Mouse (Mus musculus) Patski (cell line): ENCODE results near the gene Pabpc4l. TPM values are rescaled to one million over a fixed set of nuclear protein-coding genes. Genes with fewer than 3 reads are reported as not detected.
"Not testable (repeated sequence)": the region's sequence is repeated elsewhere in the genome, so short reads cannot be mapped to it uniquely, and the experiment has no call there.

Source experiments
- ATAC-seq: fragments of 100-300 bp; one replicate; pipeline ENCODE4 v1.8.0; 2021
- CTCF ChIA-PET: fragments of 350-600 bp; sonication (Branson Sonifier 250); formaldehyde crosslinking; loops from one replicate; lab custom pipeline; 2022; ENCODE audit warnings: inconsistent platforms; lab: Charles Lee
- POLR2A ChIA-PET: fragments of 350-600 bp; sonication (Branson Sonifier 250); formaldehyde crosslinking; loops from one replicate; lab custom pipeline; 2022; ENCODE audit warnings: antibody characterized with exemption, inconsistent platforms; lab: Charles Lee
- DNase-seq: peaks from one replicate; pipeline ENCODE4 v3.0.0-alpha.2; 2011; ENCODE audit warnings: low read depth, low spot score
- H3K27me3 ChIP-seq: fragments of 371-371 bp; one replicate; pipeline ENCODE4 v1.5.1; 2021
- CTCF ChIP-seq: fragments of 100-300 bp; IDR thresholded peaks from one replicate; pipeline ENCODE4 v1.5.1; 2021
- in situ Hi-C: fragments of 300-500 bp; cut with MboI; formaldehyde crosslinking; loops from 3 replicates; pipeline ENCODE4 v1.11.1; 2018; ENCODE audit warnings: low pct_unique_long_range_greater_than_20kb, mixed read lengths
- polyA plus RNA-seq: library from polyadenylated mRNA; unstranded; gene quantifications from one replicate; pipeline ENCODE4 v1.2.3, GENCODE M21; 2021

The Pabpc4l gene
- not detected for polyA plus RNA-seq

DNA sequence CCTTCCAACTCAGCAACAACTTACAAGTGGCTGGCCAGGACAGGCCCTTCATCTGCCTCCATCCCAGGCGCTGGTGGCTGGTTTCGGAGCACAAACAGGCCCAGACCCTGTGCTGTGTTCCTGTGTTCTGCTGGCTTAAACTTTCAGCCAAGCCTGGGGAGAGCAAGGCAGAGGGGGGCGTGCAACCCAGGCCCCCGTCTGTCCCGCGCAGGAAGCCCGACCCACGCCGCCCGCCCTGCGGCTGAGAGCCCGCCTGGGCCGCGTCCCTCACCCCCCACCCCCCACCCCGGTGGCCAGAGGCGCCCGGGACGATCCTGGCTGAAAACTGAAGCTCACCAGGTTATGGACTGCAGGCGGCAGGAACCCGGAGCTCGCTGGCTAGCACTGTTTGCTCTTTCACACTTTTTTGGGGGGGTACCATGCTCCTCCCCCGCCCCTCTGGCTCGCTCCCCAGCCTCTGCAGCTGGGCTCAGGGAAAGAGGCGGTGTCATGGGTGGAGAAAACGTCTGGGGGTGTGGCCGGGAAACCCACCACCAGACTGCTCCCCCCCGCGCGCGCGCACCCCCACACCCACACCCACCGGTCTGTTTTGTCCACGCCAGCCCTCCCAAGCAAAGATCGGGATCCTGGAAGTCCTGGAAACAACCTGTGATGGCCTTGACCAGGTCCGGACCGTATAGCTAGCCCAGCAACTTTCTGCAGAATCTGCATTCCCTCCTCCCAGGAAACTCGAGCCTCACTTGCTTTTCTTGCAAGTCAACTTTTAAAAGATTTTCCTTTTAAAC, at the start of gene Pabpc4l:
Gene Pabpc4l, minus strand, starts transcription at position 739 of the 785 bp plus-strand sequence.
- in situ Hi-C loops = no loop called here
- CTCF ChIA-PET = no interaction called here

GRCm38 (mm10) chr3:46490989-46491259, 42.9 kb upstream of the Pabpc4l start:
- ChIA-PET CTCF (interaction anchor here (0.8 kb wide), 1 partner anchor 12 kb away, joined by 3 read pairs; no protein-coding TSS in a partner anchor), POLR2A (no interaction called here)
- DNase-seq = no peak
- in situ Hi-C loops = no loop called here
- TF ChIP-seq CTCF = no peak
- no peak for ATAC-seq
- peaks cover 8% of the 10 kb centered on the region for H3K27me3 ChIP-seq

More for the DNA sequence above, at the start of gene Pabpc4l:
- no peak for TF ChIP-seq CTCF
- H3K27me3 ChIP-seq = peaks cover 10% of the 10 kb centered on the region
- ATAC-seq (peak; percentile 63), DNase-seq (no peak)
- POLR2A ChIA-PET = no interaction called here

DNA sequence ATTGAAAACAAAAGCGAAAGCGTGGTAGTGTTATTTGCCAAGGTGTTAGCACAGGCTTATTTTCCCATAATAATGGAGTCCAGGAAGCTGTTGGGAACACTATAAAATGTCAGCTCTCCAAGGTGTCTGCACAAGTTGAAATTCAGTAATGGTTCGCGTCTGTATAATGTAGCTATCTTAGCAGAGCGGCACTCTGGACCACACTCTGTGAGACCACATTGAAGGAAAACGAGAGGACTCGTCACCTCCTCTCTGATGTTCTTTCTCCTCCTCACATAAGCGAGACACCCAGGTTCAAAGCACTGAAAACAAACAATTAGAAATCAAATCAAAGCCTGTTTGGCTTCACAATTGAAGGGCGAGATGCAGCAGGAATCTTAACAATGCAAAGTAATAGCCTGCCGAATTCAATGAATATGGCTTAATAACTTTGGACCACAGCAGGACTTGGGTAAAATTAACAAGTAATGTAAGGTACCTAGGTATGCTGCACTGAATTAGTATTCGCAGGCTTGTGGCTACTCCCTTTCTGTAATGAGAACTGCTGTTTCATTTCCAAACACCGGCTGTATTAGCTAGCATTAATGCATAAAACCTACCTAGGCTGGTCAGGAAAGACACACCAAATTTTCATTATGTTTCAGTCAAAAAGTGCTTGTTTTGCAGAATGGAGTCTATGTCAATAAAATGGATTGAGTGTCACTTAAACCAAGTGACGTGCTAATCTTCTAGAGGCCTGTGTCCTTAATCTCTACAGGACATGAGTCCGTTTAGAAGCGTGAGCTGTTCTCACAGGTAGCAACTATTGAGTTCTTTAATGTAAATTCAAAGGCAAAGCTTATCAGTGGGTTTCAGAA, 42.3 kb upstream of the Pabpc4l start:
- in situ Hi-C loops = no loop called here
- POLR2A ChIA-PET = no interaction called here
- ATAC-seq (no peak), DNase-seq (no peak)
- H3K27me3 ChIP-seq = peaks cover 8% of the 10 kb centered on the region
- CTCF ChIA-PET = interaction anchor here (0.8 kb wide), 1 partner anchor 13 kb away, joined by 3 read pairs; no protein-coding TSS in a partner anchor
- no peak for TF ChIP-seq CTCF

- ATAC-seq, in situ Hi-C loops, CTCF ChIA-PET, H3K27me3 ChIP-seq, DNase-seq, POLR2A ChIA-PET: not testable (repeated sequence)
These were observed 38.1 kb upstream of the Pabpc4l start for GRCm38 (mm10) chr3:46486091-46486490.

DNA sequence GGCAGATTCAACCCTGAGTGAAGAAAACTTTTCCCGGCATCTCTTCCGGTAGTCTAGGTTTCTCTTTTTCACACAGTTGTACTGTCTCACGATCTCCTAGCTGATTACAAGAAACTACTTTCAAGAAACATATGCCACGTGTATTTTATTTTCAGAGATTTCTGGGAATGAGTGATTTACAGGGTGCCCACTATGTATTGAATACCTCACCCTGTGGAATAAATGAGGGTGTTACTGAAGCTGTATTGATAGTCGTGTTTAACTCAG, 180 bp upstream of the Pabpc4l start:
- H3K27me3 ChIP-seq = peaks cover 10% of the 10 kb centered on the region
- no peak for TF ChIP-seq CTCF
- CTCF ChIA-PET = no interaction called here
- POLR2A ChIA-PET = no interaction called here
- peak; percentile 14 for ATAC-seq
- in situ Hi-C loops = no loop called here
- no peak for DNase-seq

GRCm38 (mm10) chr3:46431416-46431815, 16.6 kb downstream of the Pabpc4l start:
- ChIA-PET CTCF (no interaction called here), POLR2A (no interaction called here)
- ATAC-seq (no peak), DNase-seq (no peak)
- no peak for TF ChIP-seq CTCF
- peaks cover 8% of the 10 kb centered on the region for H3K27me3 ChIP-seq
- in situ Hi-C loops = no loop called here
